Mouse (Mus musculus): ENCODE data around the gene Ift74.
"Not testable (repeated sequence)": the region's sequence is repeated elsewhere in the genome, so short reads cannot be mapped to it uniquely, and the experiment has no call there.

Gene Ift74

GRCm38 (mm10) chr4:94613972-94614626 lies at the start of gene Ift74:
TSS of gene Ift74 (plus strand) at chr4:94614491.
- peak; percentile 97 for DNase-seq (ENCODE audit: low read depth, low spot score)

- no peak for DNase-seq (ENCODE audit: low read depth, low spot score)
These were observed 41.6 kb upstream of the Ift74 start for GRCm38 (mm10) chr4:94572677-94573076.

- peak; percentile 11 for DNase-seq (ENCODE audit: low read depth, low spot score)
These were observed 22.4 kb upstream of the Ift74 start for GRCm38 (mm10) chr4:94591765-94592381.

- DNase-seq (ENCODE audit: low read depth, low spot score): no peak
These were observed 21.6 kb upstream of the Ift74 start for GRCm38 (mm10) chr4:94592709-94593108.

- DNase-seq (ENCODE audit: low read depth, low spot score): peak; percentile 39
These were observed 12.9 kb upstream of the Ift74 start for GRCm38 (mm10) chr4:94601395-94601794.

GRCm38 (mm10) chr4:94602496-94603030 lies 11.7 kb upstream of the Ift74 start:
- peak; percentile 71 for DNase-seq (ENCODE audit: low read depth, low spot score)

- peak; percentile 92 for DNase-seq (ENCODE audit: low read depth, low spot score)
These were observed 11.2 kb upstream of the Ift74 start, which contains the start of gene Plaa for GRCm38 (mm10) chr4:94603031-94603629. TSS of gene Plaa (minus strand) at chr4:94603244.

- DNase-seq (ENCODE audit: low read depth, low spot score): no peak
These were observed 9.8 kb upstream of the Ift74 start for GRCm38 (mm10) chr4:94604452-94605019.

- no peak for DNase-seq (ENCODE audit: low read depth, low spot score)
These were observed 8.7 kb upstream of the Ift74 start for GRCm38 (mm10) chr4:94605591-94605990.

- DNase-seq (ENCODE audit: low read depth, low spot score): no peak
These were observed 4.0 kb upstream of the Ift74 start for GRCm38 (mm10) chr4:94610339-94610738.

GRCm38 (mm10) chr4:94614627-94615006 lies 326 bp downstream of the Ift74 start:
- no peak for DNase-seq (ENCODE audit: low read depth, low spot score)

GRCm38 (mm10) chr4:94620077-94620476 lies 5.8 kb downstream of the Ift74 start:
- no peak for DNase-seq (ENCODE audit: low read depth, low spot score)

- no peak for DNase-seq (ENCODE audit: low read depth, low spot score)
These were observed 28.9 kb downstream of the Ift74 start for GRCm38 (mm10) chr4:94643141-94643540.

GRCm38 (mm10) chr4:94649920-94650319 lies 35.6 kb downstream of the Ift74 start, which contains the start of gene Lrrc19:
TSS of gene Lrrc19 (minus strand) at chr4:94650144.
- no peak for DNase-seq (ENCODE audit: low read depth, low spot score)

GRCm38 (mm10) chr4:94650426-94651175 lies 36.3 kb downstream of the Ift74 start:
- DNase-seq (ENCODE audit: low read depth, low spot score): not testable (repeated sequence)

GRCm38 (mm10) chr4:94669718-94670117 lies 55.4 kb downstream of the Ift74 start:
- peak; percentile 51 for DNase-seq (ENCODE audit: low read depth, low spot score)

- DNase-seq (ENCODE audit: low read depth, low spot score): no peak
These were observed 66.4 kb downstream of the Ift74 start for GRCm38 (mm10) chr4:94680662-94681061.

GRCm38 (mm10) chr4:94681181-94681580 lies 66.9 kb downstream of the Ift74 start:
- no peak for DNase-seq (ENCODE audit: low read depth, low spot score)

GRCm38 (mm10) chr4:94682029-94682428 lies 67.7 kb downstream of the Ift74 start:
- DNase-seq (ENCODE audit: low read depth, low spot score): no peak

- DNase-seq (ENCODE audit: low read depth, low spot score): no peak
These were observed 69.0 kb downstream of the Ift74 start for GRCm38 (mm10) chr4:94683305-94683704.

GRCm38 (mm10) chr4:94689804-94690203 lies 75.5 kb downstream of the Ift74 start:
- not testable (repeated sequence) for DNase-seq (ENCODE audit: low read depth, low spot score)
